Mouse (Mus musculus) E14TG2a.4 (cell line): ENCODE measurements around the gene G430095P16Rik.

Experiments
- H3K27me3 ChIP-seq: 2 replicates; pipeline ENCODE4 v1.6.1; 2014; ENCODE audit warnings: low read length, control low read depth; ENCODE audit not compliant: insufficient read depth
- H3K36me3 ChIP-seq: 2 replicates; pipeline ENCODE4 v1.6.1; 2014; ENCODE audit warnings: low read length, control low read depth; ENCODE audit not compliant: insufficient read depth
- H3K4me1 ChIP-seq: replicated peaks from 2 replicates; pipeline ENCODE4 v1.6.1; 2014; ENCODE audit warnings: low read depth, low read length, control low read depth
- H3K4me3 ChIP-seq: replicated peaks from 2 replicates; pipeline ENCODE4 v1.5.1; 2014; ENCODE audit warnings: mild to moderate bottlenecking, low read length
- H3K9me3 ChIP-seq: 2 replicates; pipeline ENCODE4 v1.6.1; 2014; ENCODE audit warnings: low read length, control low read depth
- CTCF ChIP-seq: conservative IDR thresholded peaks from 2 replicates; pipeline ENCODE4 v1.5.1; 2014; ENCODE audit warnings: low read length
- NANOG ChIP-seq: IDR thresholded peaks from 2 replicates; pipeline ENCODE4 v1.6.1; 2014; ENCODE audit warnings: borderline replicate concordance, low read length, mixed read lengths
- POU5F1 ChIP-seq: IDR thresholded peaks from 2 replicates; pipeline ENCODE4 v1.6.1; 2014; ENCODE audit warnings: low read length, borderline replicate concordance

G430095P16Rik gene

DNA sequence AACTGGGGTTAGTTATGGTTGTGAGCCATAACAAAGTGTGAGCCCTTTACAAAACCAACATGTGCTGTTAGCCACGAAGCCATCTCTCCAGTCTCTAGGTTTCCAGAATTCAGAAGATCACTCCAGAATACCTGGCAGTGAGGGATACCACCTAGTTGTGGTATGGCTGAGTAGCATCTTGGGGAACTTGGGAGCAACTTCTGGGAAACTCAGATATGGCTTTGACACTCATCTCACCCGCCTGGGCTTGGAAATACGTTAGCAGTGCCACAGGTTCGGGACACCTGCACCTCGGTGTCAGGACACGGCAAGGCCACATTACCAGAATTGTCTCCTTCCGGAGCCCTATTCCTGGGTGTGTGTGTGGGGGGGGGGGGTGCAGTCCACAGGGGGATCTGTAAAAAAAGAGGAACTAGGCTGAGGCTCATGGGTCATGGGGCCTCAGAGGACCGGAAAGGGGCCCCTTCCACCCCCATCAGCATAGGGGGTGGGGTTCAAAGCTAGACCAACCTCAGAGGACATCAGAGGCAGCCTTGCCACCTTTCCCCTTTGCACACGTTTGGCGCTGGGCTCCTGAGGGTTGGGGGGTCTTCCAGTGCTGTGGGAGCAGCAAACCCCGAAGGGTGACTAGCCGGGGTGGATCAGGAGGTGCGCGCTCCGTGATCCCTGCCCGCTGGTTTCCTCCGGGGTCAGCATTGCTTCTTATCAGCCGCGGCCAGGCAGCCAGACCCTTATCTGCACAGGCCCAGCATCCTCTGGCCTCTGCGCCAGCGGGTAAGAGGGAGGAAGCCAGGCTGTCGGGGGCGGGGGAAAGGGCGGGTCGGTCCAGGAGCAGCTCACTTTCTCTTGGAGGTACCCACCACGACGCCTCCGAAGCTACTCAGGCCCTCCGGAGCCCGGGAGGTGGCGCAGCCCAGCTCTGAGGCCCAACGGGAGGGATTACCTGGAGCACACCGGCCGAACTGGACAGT lies 21.6 kb upstream of the G430095P16Rik start, which contains the start of gene Lyl1:
Lyl1 (plus strand) TSS at position 517 of the 971 bp plus-strand sequence.
- Histone ChIP-seq H3K4me1 (peaks cover 70% of the 10 kb centered on the region), H3K9me3 (no peaks in the 10 kb centered on the region), H3K27me3 (peaks cover 49% of the 10 kb centered on the region), H3K36me3 (peaks cover 41% of the 10 kb centered on the region), H3K4me3 (peak within 1 kb of the TSS; percentile 64)
- TF ChIP-seq CTCF (no peak), POU5F1 (no peak), NANOG (no peak)

DNA sequence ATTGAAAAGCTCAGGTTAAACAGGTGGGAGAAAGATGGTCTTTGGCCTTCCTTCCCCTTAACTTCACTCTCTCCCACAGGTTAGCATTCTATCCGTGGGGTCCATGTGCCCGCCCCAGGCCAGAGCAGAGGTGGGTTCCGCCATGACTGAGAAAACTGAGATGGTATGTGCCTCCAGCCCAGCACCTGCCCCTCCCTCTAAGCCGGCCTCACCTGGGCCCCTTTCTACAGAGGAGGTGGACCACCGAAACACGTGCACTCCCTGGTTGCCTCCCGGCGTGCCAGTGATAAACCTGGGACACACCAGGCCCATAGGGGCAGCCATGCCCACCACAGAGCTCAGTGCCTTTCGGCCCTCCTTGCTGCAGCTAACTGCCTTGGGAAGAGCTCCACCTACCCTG lies 20.2 kb upstream of the G430095P16Rik start:
- Histone ChIP-seq H3K4me3 (no peak overlapping the region), H3K9me3 (no peaks in the 10 kb centered on the region), H3K27me3 (peaks cover 62% of the 10 kb centered on the region), H3K36me3 (peaks cover 28% of the 10 kb centered on the region), H3K4me1 (peaks cover 67% of the 10 kb centered on the region)
- TF ChIP-seq POU5F1 (no peak), CTCF (no peak), NANOG (no peak)

DNA sequence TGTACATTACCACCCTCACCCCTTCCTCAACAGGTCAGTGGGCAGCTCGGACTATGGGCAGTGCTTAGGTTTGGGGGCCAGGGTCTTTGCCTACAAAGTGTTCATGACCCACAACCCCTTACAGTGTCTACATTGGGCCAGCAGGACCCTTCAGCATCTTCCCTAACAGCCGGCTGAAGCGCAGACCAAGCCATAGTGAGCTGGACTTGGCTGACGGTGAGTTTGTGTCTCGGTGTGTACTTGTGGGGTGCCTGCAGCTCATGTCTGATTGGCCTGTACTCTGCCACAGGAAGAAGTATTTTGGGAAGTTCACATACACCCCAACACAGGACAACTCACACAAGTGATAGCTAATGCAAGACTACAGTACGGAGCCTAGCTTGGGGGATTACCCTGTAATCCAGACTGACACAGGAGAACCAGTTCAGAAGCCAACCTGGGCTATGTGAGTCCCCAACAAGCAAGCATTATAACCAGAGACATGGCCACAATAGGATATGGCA lies 19.8 kb upstream of the G430095P16Rik start:
- no peak overlapping the region for H3K4me3 ChIP-seq
- H3K4me1 ChIP-seq = peaks cover 69% of the 10 kb centered on the region
- H3K27me3 ChIP-seq = peaks cover 67% of the 10 kb centered on the region
- H3K36me3 ChIP-seq = peaks cover 23% of the 10 kb centered on the region
- TF ChIP-seq NANOG (no peak), CTCF (no peak), POU5F1 (no peak)
- no peaks in the 10 kb centered on the region for H3K9me3 ChIP-seq

DNA sequence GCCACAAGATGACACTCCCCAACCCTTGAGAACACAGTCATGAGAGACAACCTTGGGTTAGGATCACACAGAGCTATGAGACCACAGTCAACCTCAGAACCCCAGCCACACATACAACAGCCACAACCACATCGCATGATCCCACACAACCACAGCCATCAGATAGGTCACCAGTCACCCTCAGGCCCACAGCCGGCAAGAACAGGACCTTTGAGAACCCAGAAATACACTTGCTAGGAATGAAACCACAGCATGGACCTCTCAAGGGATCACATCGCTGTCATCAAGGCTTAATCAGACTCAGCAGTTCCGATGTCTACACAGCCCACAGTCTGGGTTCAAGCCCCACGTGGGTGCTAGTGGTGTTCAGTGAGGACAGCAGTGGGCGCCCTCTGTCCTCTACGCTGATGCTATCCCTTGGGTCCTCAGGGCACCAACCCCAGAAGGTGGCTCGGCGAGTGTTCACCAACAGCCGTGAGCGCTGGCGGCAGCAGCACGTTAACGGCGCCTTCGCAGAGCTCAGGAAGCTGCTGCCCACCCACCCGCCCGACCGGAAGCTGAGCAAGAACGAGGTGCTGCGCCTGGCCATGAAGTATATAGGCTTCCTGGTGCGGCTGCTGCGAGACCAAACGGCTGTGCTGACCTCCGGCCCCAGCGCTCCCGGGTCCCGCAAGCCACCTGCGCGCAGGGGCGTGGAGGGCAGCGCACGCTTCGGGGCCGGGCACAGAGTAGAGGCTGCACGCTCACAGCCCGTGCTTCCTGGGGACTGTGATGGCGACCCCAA lies 19.1 kb upstream of the G430095P16Rik start:
- peaks cover 72% of the 10 kb centered on the region for H3K27me3 ChIP-seq
- no peak for TF ChIP-seq NANOG
- no peak for TF ChIP-seq CTCF
- no peak for TF ChIP-seq POU5F1
- H3K36me3 ChIP-seq = peaks cover 17% of the 10 kb centered on the region
- peak overlapping the region; percentile 72 for H3K4me3 ChIP-seq
- peaks cover 71% of the 10 kb centered on the region for H3K4me1 ChIP-seq
- H3K9me3 ChIP-seq = no peaks in the 10 kb centered on the region

DNA sequence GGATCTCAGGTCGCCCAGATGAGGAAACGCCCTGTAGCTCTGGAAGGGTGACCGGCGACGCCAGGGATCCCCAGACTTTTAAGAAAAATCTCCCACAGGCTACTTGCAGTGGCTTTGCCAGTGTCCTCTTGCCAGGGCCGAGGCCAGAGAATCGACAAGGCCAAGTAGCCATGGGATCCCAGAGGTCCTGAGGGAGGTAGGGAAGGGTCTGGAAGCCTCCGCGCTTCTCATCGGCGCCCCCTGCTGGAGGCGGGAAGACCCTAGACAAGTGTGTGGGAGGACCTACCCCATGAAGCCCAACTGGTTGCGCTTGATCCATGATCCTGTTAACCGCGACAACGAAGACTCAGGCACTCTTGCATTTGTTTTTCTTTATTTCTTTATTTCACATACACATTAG lies 18.5 kb upstream of the G430095P16Rik start:
- Histone ChIP-seq H3K27me3 (peaks cover 77% of the 10 kb centered on the region), H3K9me3 (no peaks in the 10 kb centered on the region), H3K4me1 (peaks cover 71% of the 10 kb centered on the region), H3K36me3 (peaks cover 10% of the 10 kb centered on the region), H3K4me3 (peak overlapping the region; percentile 72)
- TF ChIP-seq NANOG = no peak
- no peak for TF ChIP-seq POU5F1
- peak; percentile 74 for TF ChIP-seq CTCF

DNA sequence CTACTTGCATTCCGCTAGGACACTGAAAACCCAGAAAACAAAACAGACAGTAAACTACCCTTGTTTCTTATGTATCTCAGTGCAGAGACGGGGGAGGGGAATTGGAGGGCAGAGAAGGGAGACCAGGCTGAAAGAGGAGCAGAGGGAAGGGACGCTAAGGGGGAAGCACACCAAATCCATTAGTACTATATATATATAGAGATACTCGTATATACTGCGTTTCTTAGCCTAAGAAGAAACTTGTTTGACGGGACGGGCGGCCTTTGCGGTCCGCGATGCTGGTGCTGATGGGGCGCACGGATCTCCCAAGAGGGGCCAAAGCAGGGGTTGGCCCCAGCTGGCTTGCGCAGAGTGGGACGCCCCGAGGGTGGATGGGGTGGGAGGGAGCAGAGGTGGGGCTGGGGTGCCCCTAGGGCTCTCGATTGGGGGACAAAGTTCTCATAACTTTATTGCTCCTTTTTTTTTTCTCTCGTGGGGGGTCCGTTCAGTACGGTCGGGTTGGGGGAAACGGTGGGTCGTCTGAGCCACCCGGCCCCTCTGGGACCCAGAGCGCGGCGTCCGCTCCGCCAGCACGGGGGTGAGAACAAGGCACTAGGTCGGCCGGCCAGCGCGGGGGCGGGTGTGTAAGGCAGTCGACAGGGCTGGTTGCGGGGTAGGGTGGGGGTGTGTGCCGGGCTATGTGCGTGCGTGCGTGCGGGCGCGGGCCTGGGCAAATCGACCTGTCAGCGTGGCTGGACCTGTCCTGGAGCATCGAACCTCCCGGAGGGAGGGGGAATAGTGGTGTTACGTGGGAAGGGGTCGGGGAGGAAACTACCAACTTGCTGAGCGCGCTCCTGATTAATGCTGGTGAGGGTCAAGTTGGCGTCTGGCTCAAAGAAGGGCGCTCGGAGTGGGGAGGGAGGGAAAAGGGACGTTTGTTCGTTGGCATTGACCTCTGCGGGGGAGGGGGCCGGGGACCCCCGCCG lies 17.7 kb upstream of the G430095P16Rik start:
- peak overlapping the region; percentile 65 for H3K4me3 ChIP-seq
- H3K27me3 ChIP-seq = peaks cover 77% of the 10 kb centered on the region
- H3K9me3 ChIP-seq = no peaks in the 10 kb centered on the region
- H3K4me1 ChIP-seq = peaks cover 63% of the 10 kb centered on the region
- peaks cover 2% of the 10 kb centered on the region for H3K36me3 ChIP-seq
- no peak for TF ChIP-seq CTCF
- TF ChIP-seq POU5F1 = no peak
- TF ChIP-seq NANOG = no peak

DNA sequence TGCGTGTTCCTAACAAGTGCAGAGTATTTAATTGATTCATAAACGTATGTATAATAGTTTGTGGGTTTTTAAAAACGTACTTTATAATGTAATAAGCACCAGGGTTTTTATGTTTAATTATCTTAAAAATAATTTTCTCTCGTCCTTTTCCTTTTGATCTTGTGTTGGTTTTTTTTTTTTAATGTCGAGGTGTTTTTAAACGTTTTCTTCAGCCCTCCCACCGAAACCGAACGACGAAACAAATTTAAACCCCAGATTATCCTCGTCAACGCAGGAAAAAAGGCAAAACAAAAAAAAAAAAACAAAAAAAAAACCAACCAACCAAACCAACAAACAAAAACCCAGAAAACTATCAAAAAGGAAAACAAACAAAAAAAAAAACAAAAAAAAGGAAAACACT lies 16.8 kb upstream of the G430095P16Rik start:
- Histone ChIP-seq H3K36me3 (no peaks in the 10 kb centered on the region), H3K9me3 (no peaks in the 10 kb centered on the region), H3K4me3 (peak overlapping the region; percentile 65; the same call in 1 of the 2 replicates), H3K4me1 (peaks cover 57% of the 10 kb centered on the region), H3K27me3 (peaks cover 78% of the 10 kb centered on the region)
- TF ChIP-seq POU5F1 (no peak), CTCF (no peak), NANOG (no peak)
